Mouse (Mus musculus) small intestine, adult 2 months (tissue): ENCODE measurements around the gene Gsdma.

Experiments used
- CTCF ChIP-seq: fragments of 200-500 bp; IDR thresholded peaks from 2 replicates; pipeline ENCODE4 v1.5.1; 2012; ENCODE audit warnings: low read depth, mild to moderate bottlenecking, control low read depth, inconsistent platforms, low read length, moderate library complexity, mixed read lengths; ENCODE audit not compliant: insufficient replicate concordance, insufficient read length; ENCODE audit errors: extremely low read depth
- POLR2A ChIP-seq: fragments of 200-500 bp; IDR thresholded peaks from 2 replicates; pipeline ENCODE4 v1.6.1; 2012; ENCODE audit warnings: low read depth, mild to moderate bottlenecking, control low read depth, inconsistent platforms, low read length, moderate library complexity

DNA sequence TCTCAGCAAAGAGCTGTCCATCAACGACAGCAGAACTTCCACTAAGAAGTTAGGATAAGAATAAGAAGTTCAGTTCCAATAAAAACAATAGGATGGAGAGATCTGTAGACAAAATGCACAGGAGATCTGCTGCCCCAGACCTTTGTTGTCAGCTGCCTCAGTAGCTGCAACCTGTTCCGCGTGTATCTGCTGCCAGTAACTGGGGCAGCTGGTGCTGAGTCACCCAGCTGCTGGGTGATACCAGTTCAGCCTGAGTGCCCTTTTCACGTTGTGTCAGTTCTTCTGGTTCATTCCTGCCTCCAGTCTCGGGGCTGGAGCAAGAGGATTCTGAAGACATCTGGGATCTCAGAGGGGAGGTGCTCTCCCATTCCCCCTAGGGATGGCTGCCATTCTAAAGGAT is 7.7 kb downstream of the Gsdma start:
- no peak for TF ChIP-seq CTCF
- no peak for TF ChIP-seq POLR2A
